Mouse (Mus musculus): ENCODE measurements at regions not wholly inside any gene's neighbourhood (a gene's known extent, or its start where the extent isn't known, plus 50 kb on each side); places are given as distances from the start of the nearest gene placed in this dataset.

DNA sequence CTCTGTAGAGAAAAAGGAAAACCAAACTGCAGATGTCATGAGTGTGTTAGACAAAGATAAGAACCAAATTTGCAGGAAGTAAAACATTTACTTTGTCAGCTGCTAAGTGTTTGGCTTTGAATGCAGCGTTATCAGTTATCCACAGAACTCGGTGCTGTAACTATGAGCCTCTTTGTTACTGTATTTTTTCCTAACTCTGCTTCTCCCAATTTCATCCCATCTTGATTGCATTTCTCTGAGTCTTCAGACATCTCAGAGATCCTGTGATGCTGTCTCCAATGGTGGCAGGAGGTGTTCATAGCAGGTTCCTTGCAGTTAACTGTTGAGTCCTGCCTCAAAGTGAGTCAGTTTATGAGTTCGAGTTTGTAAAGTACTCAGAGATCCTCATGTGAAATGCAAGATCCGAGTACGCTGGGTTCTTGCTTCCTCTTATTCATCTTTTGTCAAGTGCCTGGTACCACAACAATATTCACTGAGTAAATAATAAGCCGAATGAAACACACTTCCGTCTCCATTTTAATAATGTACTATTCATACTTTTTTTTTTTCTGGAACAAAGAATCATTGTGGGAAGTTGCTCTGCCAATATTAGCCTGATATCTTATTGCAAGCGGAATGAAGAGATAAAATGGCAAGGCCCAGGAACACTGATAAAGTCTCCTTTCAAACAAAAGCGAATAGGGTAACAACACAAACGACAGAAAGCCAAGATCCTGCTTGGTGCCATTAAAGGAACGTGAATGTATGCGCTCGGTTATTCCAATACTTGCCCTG is 221.4 kb downstream of the Enc1 start:
- no peaks in the 10 kb centered on the region for H3K27me3 ChIP-seq (ENCODE audit: insufficient read depth, poor library complexity, severe bottlenecking)
- no peak for DNase-seq (ENCODE audit: low spot score)
- no peak overlapping the region; the same call in 1 of the 2 replicates for H3K27ac ChIP-seq
- WGBS, result 87% methylated on average over 13 of the region's 13 CpGs
- H3K9me3 ChIP-seq, result no peaks in the 10 kb centered on the region
- no peaks in the 10 kb centered on the region for H3K36me3 ChIP-seq
- no peak overlapping the region for H3K4me3 ChIP-seq
- no peaks in the 10 kb centered on the region for H3K4me1 ChIP-seq (replicated peaks)

- WGBS, result 96% methylated on average over 4 of the region's 4 CpGs
- no peaks in the 10 kb centered on the region for H3K27me3 ChIP-seq (ENCODE audit: insufficient read depth, poor library complexity, severe bottlenecking)
- no peak overlapping the region for H3K4me3 ChIP-seq
- no peaks in the 10 kb centered on the region for H3K9me3 ChIP-seq
- DNase-seq (ENCODE audit: low spot score), result no peak
- H3K36me3 ChIP-seq, result no peaks in the 10 kb centered on the region
- H3K27ac ChIP-seq, result peak overlapping the region; percentile 64
- no peaks in the 10 kb centered on the region for H3K4me1 ChIP-seq (replicated peaks)
Measured at GRCm38 (mm10) chr13:97461207-97461606, 220.3 kb downstream of the Enc1 start.

- no peak overlapping the region for H3K4me3 ChIP-seq
- H3K36me3 ChIP-seq, result no peaks in the 10 kb centered on the region
- 94% methylated on average over 7 of the region's 7 CpGs for WGBS
- no peak overlapping the region for H3K27ac ChIP-seq
- H3K9me3 ChIP-seq, result no peaks in the 10 kb centered on the region
- H3K4me1 ChIP-seq (replicated peaks), result peaks cover 12% of the 10 kb centered on the region
- no peak for DNase-seq (ENCODE audit: low spot score)
- no peaks in the 10 kb centered on the region for H3K27me3 ChIP-seq (ENCODE audit: insufficient read depth, poor library complexity, severe bottlenecking)
Measured at GRCm38 (mm10) chr13:97459106-97459505, 218.2 kb downstream of the Enc1 start.

DNA sequence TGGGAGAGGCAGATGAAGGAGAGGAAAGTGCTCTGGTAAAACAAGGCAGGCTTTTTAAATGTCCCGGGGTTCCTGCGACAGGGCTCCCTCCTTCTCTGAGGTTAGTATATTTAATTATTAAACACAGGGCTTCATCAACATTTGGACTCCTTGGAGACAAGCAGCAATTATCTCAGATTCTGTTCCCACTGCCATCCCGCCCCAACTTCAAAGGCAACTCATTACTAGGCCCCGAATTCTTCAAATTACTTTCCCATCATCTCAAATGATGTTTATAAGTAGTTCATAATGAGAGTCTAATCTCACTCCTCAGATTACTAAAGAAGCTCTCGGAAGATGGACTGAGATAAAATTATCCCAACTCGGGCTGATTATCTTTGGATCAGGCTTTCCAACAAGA is 215.1 kb downstream of the Enc1 start:
- Histone ChIP-seq H3K4me1 (replicated peaks) (peaks cover 34% of the 10 kb centered on the region), H3K4me3 (no peak overlapping the region), H3K27ac (no peak overlapping the region), H3K36me3 (no peaks in the 10 kb centered on the region), H3K9me3 (no peaks in the 10 kb centered on the region), H3K27me3 (ENCODE audit: insufficient read depth, poor library complexity, severe bottlenecking) (no peaks in the 10 kb centered on the region)
- no peak for DNase-seq (ENCODE audit: low spot score)
- WGBS, result 69% methylated on average over 6 of the region's 6 CpGs

DNA sequence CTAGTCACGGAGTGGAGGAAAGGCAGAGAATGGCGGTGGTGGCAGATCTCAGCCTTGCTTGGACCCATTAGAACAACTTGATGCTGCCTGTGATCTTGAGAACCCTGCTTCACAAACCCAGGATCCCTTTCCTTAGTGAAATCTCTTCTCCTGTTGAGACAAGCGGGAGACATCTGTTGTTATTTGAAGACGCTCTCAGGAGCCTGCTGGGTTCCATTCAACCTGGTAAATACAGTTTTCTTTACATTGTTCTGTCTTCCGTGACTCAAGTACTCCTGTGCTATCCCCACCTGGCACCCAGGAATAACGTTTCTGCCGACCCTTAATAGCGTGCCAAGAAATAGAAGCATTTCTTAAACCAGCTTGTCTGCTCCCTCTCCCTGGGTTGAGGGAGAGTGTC is 213.8 kb downstream of the Enc1 start:
- H3K27ac ChIP-seq, result no peak overlapping the region
- no peaks in the 10 kb centered on the region for H3K36me3 ChIP-seq
- H3K4me1 ChIP-seq (replicated peaks), result peaks cover 35% of the 10 kb centered on the region
- no peak overlapping the region for H3K4me3 ChIP-seq
- H3K9me3 ChIP-seq, result no peaks in the 10 kb centered on the region
- no peaks in the 10 kb centered on the region for H3K27me3 ChIP-seq (ENCODE audit: insufficient read depth, poor library complexity, severe bottlenecking)
- no peak for DNase-seq (ENCODE audit: low spot score)
- WGBS, result 59% methylated on average over 8 of the region's 8 CpGs

DNA sequence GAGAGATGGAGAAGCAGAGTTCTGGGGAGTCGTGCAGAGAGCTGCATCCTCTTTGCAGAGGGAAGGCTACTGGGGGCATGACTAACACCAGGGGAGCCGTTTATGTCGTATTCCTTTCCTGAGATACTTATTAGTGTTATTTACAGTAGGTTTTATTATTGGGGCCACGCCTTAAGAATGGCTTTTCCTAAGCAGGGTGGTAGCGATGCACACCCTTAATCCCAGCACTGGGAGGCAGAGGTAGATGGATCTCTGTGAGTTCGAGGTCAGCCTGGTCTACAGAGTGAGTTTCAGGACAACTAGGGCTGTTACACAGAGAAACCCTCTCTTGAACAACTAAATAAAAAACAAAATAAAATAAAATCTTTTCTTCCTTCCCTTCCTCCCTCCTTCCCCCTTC is 212.6 kb downstream of the Enc1 start:
- H3K4me1 ChIP-seq (replicated peaks), result peaks cover 35% of the 10 kb centered on the region
- DNase-seq (ENCODE audit: low spot score), result no peak
- H3K36me3 ChIP-seq, result no peaks in the 10 kb centered on the region
- H3K27me3 ChIP-seq (ENCODE audit: insufficient read depth, poor library complexity, severe bottlenecking), result no peaks in the 10 kb centered on the region
- H3K4me3 ChIP-seq, result no peak overlapping the region
- peak overlapping the region; percentile 72 for H3K27ac ChIP-seq
- 61% methylated on average over 6 of the region's 6 CpGs for WGBS
- H3K9me3 ChIP-seq, result no peaks in the 10 kb centered on the region

- DNase-seq (ENCODE audit: low spot score), result peak; percentile 18
- Histone ChIP-seq H3K27ac (peak overlapping the region; percentile 72), H3K36me3 (no peaks in the 10 kb centered on the region), H3K4me1 (replicated peaks) (peaks cover 35% of the 10 kb centered on the region), H3K9me3 (no peaks in the 10 kb centered on the region), H3K27me3 (ENCODE audit: insufficient read depth, poor library complexity, severe bottlenecking) (no peaks in the 10 kb centered on the region), H3K4me3 (no peak overlapping the region)
- WGBS, result 7% methylated on average over 5 of the region's 5 CpGs
Measured at GRCm38 (mm10) chr13:97453090-97453430, 212.2 kb downstream of the Enc1 start.

- H3K36me3 ChIP-seq, result no peaks in the 10 kb centered on the region
- H3K4me1 ChIP-seq (replicated peaks), result peaks cover 35% of the 10 kb centered on the region
- H3K27ac ChIP-seq, result peak overlapping the region; percentile 72
- H3K4me3 ChIP-seq, result no peak overlapping the region
- 41% methylated on average over 11 of the region's 11 CpGs for WGBS
- H3K9me3 ChIP-seq, result no peaks in the 10 kb centered on the region
- H3K27me3 ChIP-seq (ENCODE audit: insufficient read depth, poor library complexity, severe bottlenecking), result no peaks in the 10 kb centered on the region
- no peak for DNase-seq (ENCODE audit: low spot score)
Measured at GRCm38 (mm10) chr13:97452386-97453089, 211.6 kb downstream of the Enc1 start.

DNA sequence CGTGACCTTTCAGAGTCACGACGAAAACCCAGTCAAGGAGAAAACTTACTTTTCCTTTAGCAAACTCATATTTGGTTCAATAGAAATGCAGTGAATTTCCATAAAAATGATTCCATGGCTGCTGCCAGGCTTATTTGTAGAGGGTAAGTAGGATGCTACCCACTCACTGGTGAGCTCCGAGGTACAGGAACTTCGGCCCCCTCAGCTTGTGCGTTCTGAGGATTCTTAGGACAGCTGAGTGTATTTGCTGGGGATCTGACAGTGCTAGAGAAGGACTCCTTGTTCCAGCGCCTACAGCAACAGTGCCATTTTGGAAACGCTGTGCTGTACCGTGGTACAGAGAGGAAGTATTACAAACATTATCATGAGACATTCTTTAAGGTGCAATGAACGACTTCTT is 210.4 kb downstream of the Enc1 start:
- no peaks in the 10 kb centered on the region for H3K9me3 ChIP-seq
- no peaks in the 10 kb centered on the region for H3K27me3 ChIP-seq (ENCODE audit: insufficient read depth, poor library complexity, severe bottlenecking)
- H3K4me1 ChIP-seq (replicated peaks), result peaks cover 38% of the 10 kb centered on the region
- no peak overlapping the region for H3K4me3 ChIP-seq
- H3K27ac ChIP-seq, result no peak overlapping the region; the same call in 1 of the 2 replicates
- no peak for DNase-seq (ENCODE audit: low spot score)
- H3K36me3 ChIP-seq, result no peaks in the 10 kb centered on the region
- 87% methylated on average over 10 of the region's 10 CpGs for WGBS

GRCm38 (mm10) chr13:97448123-97448522 is 207.2 kb downstream of the Enc1 start:
- no peak for DNase-seq (ENCODE audit: low spot score)
- no peak overlapping the region for H3K27ac ChIP-seq
- peaks cover 24% of the 10 kb centered on the region for H3K4me1 ChIP-seq (replicated peaks)
- H3K9me3 ChIP-seq, result no peaks in the 10 kb centered on the region
- no peaks in the 10 kb centered on the region for H3K36me3 ChIP-seq
- no peak overlapping the region for H3K4me3 ChIP-seq
- H3K27me3 ChIP-seq (ENCODE audit: insufficient read depth, poor library complexity, severe bottlenecking), result no peaks in the 10 kb centered on the region
- WGBS, result 87% methylated on average over 1 of the region's 1 CpGs

GRCm38 (mm10) chr13:97443731-97444428 is 203.0 kb downstream of the Enc1 start:
- 81% methylated on average over 14 of the region's 14 CpGs for WGBS
- H3K36me3 ChIP-seq, result no peaks in the 10 kb centered on the region
- peaks cover 48% of the 10 kb centered on the region for H3K4me1 ChIP-seq (replicated peaks)
- no peaks in the 10 kb centered on the region for H3K9me3 ChIP-seq
- no peaks in the 10 kb centered on the region; the same call in 1 of the 2 replicates for H3K27me3 ChIP-seq (ENCODE audit: insufficient read depth, poor library complexity, severe bottlenecking)
- DNase-seq (ENCODE audit: low spot score), result no peak
- no peak overlapping the region for H3K4me3 ChIP-seq
- peak overlapping the region; percentile 56 for H3K27ac ChIP-seq

- no peaks in the 10 kb centered on the region; the same call in 1 of the 2 replicates for H3K27me3 ChIP-seq (ENCODE audit: insufficient read depth, poor library complexity, severe bottlenecking)
- H3K4me1 ChIP-seq (replicated peaks), result peaks cover 59% of the 10 kb centered on the region
- peak overlapping the region; percentile 86 for H3K27ac ChIP-seq
- no peak overlapping the region for H3K4me3 ChIP-seq
- no peak for DNase-seq (ENCODE audit: low spot score)
- WGBS, result 89% methylated on average over 1 of the region's 1 CpGs
- no peaks in the 10 kb centered on the region for H3K36me3 ChIP-seq
- H3K9me3 ChIP-seq, result no peaks in the 10 kb centered on the region
Measured at GRCm38 (mm10) chr13:97442806-97443205, 201.9 kb downstream of the Enc1 start.

DNA sequence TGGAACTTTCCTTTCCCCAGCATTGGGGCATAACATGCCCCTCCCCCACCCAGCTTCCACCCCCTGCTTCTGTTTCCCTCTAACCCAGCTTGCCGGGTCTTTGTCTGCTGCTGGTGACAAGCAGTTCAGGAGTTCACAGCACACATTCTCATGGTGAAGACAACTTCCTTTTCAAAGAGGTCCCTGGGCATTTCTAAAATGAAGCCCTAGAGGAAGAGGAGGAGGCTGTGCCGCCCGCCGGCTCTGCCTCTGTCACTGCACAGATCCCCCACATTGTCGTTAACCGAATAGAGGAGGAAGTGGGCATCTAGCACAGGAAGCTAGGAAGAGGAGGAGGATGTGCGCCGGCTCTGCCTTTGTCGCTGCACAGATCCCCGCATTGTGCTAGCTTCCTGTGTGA is 201.4 kb downstream of the Enc1 start:
- no peaks in the 10 kb centered on the region for H3K9me3 ChIP-seq
- peak; percentile 44 for DNase-seq (ENCODE audit: low spot score)
- peak overlapping the region; percentile 16; the same call in 1 of the 2 replicates for H3K4me3 ChIP-seq
- H3K36me3 ChIP-seq, result no peaks in the 10 kb centered on the region
- peak overlapping the region; percentile 86 for H3K27ac ChIP-seq
- H3K27me3 ChIP-seq (ENCODE audit: insufficient read depth, poor library complexity, severe bottlenecking), result no peaks in the 10 kb centered on the region; the same call in 1 of the 2 replicates
- H3K4me1 ChIP-seq (replicated peaks), result peaks cover 64% of the 10 kb centered on the region
- WGBS, result 23% methylated on average over 10 of the region's 10 CpGs
